ENCODE assay signal across 26 mouse cellular contexts in genomic region chr19:24362626-24363321, GRCm38 (mm10).
DNase-seq lines count a peak whose midpoint lies in the region; ATAC-seq lines count a peak whose summit lies in the region.
"Had no signal": no experiment of that assay in that cellular context is flagged by ENCODE, and none has a peak within 500 bp of the region (broad histone marks: within the 10 kb centered on the region; RNA-seq: fewer than 3 reads in every experiment).

No protein-coding gene starts in this region.

- H3K27me3 ChIP-seq in heart, embryonic 15.5 days: no peaks in the 10 kb centered on the region
- no peaks in the 10 kb centered on the region for H3K27me3 ChIP-seq in kidney, embryonic 16.5 days (ENCODE audit: insufficient read depth, low read length)
- H3K27me3 ChIP-seq in limb, embryonic 10.5 days (ENCODE audit: low read depth, poor library complexity, severe bottlenecking): no peaks in the 10 kb centered on the region
- H3K27me3 ChIP-seq: forebrain, embryonic 15.5 days; hindbrain, embryonic 13.5 days; limb, embryonic 12.5 days; liver, embryonic 15.5 days; midbrain, embryonic 13.5 days; neural tube, embryonic 13.5 days had no signal

- no peak overlapping the region for H3K4me2 ChIP-seq in heart, embryonic 15.5 days
- H3K4me2 ChIP-seq in kidney, embryonic 16.5 days (replicated peaks; ENCODE audit: low read depth, low read length): peak overlapping the region; percentile 13; the same call in 1 of the 2 replicates
- H3K4me2 ChIP-seq: forebrain, embryonic 15.5 days; hindbrain, embryonic 13.5 days; limb, embryonic 12.5 days; liver, embryonic 15.5 days; midbrain, embryonic 13.5 days; neural tube, embryonic 13.5 days had no signal

- H3K9ac ChIP-seq in heart, embryonic 15.5 days: no peak overlapping the region
- no peak overlapping the region for H3K9ac ChIP-seq in kidney, embryonic 16.5 days (replicated peaks; ENCODE audit: low read length)
- H3K9ac ChIP-seq: forebrain, embryonic 15.5 days; hindbrain, embryonic 13.5 days; limb, embryonic 12.5 days; liver, embryonic 15.5 days; midbrain, embryonic 13.5 days; neural tube, embryonic 13.5 days had no signal

- no peak for ATAC-seq in heart, embryonic 15.5 days (replicated peaks; ENCODE audit: insufficient number of reproducible peaks, insufficient read depth, low FRiP score, low read depth)
- ATAC-seq in kidney, embryonic 16.5 days (ENCODE audit: low FRiP score, low TSS enrichment): peak; percentile 82
- ATAC-seq: forebrain, embryonic 15.5 days; intestine, embryonic 16.5 days; lung, postnatal 0 days; midbrain, embryonic 13.5 days had no signal

- 46% methylated on average over 8 of the region's 8 CpGs for WGBS in heart, embryonic 15.5 days
- 17% methylated on average over 8 of the region's 8 CpGs for WGBS in kidney, embryonic 16.5 days
- WGBS in limb, embryonic 10.5 days: 73% methylated on average over 8 of the region's 8 CpGs

- H3K27ac ChIP-seq in heart, embryonic 15.5 days: 0 out of 2 replicates have a peak overlapping the region, but pooled peaks have one; percentile 13
- H3K27ac ChIP-seq in kidney, embryonic 16.5 days (ENCODE audit: low read length): peak overlapping the region; percentile 75
- no peak overlapping the region for H3K27ac ChIP-seq in limb, embryonic 10.5 days
- H3K27ac ChIP-seq: forebrain, embryonic 15.5 days; hindbrain, embryonic 13.5 days; limb, embryonic 12.5 days; liver, embryonic 15.5 days; macrophage; midbrain, embryonic 13.5 days; neural tube, embryonic 13.5 days had no signal

- no peaks in the 10 kb centered on the region; the same call in 1 of the 2 replicates for H3K36me3 ChIP-seq in heart, embryonic 15.5 days
- no peaks in the 10 kb centered on the region for H3K36me3 ChIP-seq in kidney, embryonic 16.5 days (ENCODE audit: insufficient read depth, low read length)
- no peaks in the 10 kb centered on the region for H3K36me3 ChIP-seq in limb, embryonic 10.5 days
- H3K36me3 ChIP-seq: forebrain, embryonic 15.5 days; hindbrain, embryonic 13.5 days; limb, embryonic 12.5 days; midbrain, embryonic 13.5 days; neural tube, embryonic 13.5 days had no signal

- intact Hi-C loops in heart, postnatal 10 days (cut with DNase I): no loop called here

- no peak overlapping the region for H3K4me3 ChIP-seq in heart, embryonic 15.5 days
- H3K4me3 ChIP-seq in kidney, embryonic 16.5 days (ENCODE audit: low read length): no peak overlapping the region
- H3K4me3 ChIP-seq in limb, embryonic 10.5 days: no peak overlapping the region
- H3K4me3 ChIP-seq: forebrain, embryonic 15.5 days; hindbrain, embryonic 13.5 days; limb, embryonic 12.5 days; liver, embryonic 15.5 days; midbrain, embryonic 13.5 days; neural tube, embryonic 13.5 days had no signal

- H3K9me3 ChIP-seq in heart, embryonic 15.5 days (replicated peaks): no peaks in the 10 kb centered on the region
- no peaks in the 10 kb centered on the region for H3K9me3 ChIP-seq in kidney, embryonic 16.5 days (ENCODE audit: low read length)
- no peaks in the 10 kb centered on the region for H3K9me3 ChIP-seq in limb, embryonic 10.5 days (replicated peaks)
- H3K9me3 ChIP-seq: forebrain, embryonic 15.5 days; G1E; hindbrain, embryonic 13.5 days; limb, embryonic 12.5 days; liver, embryonic 15.5 days; midbrain, embryonic 13.5 days; neural tube, embryonic 13.5 days had no signal

- peak; percentile 77 for DNase-seq in heart, adult 11 months
- DNase-seq in heart, postnatal 10 days: no peak
- no peak for DNase-seq in heart, adult 18-20 months
- no peak for DNase-seq in kidney, adult 18-20 months
- peak; percentile 51 for DNase-seq in embryo, embryonic 10 days (ENCODE audit: low spot score)
- DNase-seq in limb, embryonic 10.5 days (ENCODE audit: low spot score): no peak
- DNase-seq: adrenal gland, postnatal 10 days; cerebellum, adult 8-10 months; cerebellum, postnatal 36 days; gastrocnemius, postnatal 25 days; heart, postnatal 36 days; kidney, adult 9 months; thymus, adult 2 months; thymus, postnatal 36 days had no signal

- H3K4me1 ChIP-seq in heart, embryonic 15.5 days (replicated peaks): 0 out of 2 replicates have a peak, but pooled peaks cover 11% of the 10 kb centered on the region
- H3K4me1 ChIP-seq in kidney, embryonic 16.5 days (ENCODE audit: insufficient read depth, low read length): peaks cover 16% of the 10 kb centered on the region
- 0 out of 2 replicates have a peak, but pooled peaks cover 2% of the 10 kb centered on the region for H3K4me1 ChIP-seq in limb, embryonic 10.5 days
- H3K4me1 ChIP-seq: forebrain, embryonic 15.5 days; hindbrain, embryonic 13.5 days; limb, embryonic 12.5 days; liver, embryonic 15.5 days; midbrain, embryonic 13.5 days; neural tube, embryonic 13.5 days had no signal

Comparison
In these comparisons a context has a peak if more than half of its experiments do, and no peak if none do; other contexts are left out.
1. DNase-seq: peak in heart, adult 11 months (single experiment) and embryo, embryonic 10 days (single experiment); none in heart, postnatal 10 days (0 of 2), heart, adult 18-20 months (0 of 2), kidney, adult 18-20 months (single experiment) and limb, embryonic 10.5 days (single experiment).